Mouse (Mus musculus): ENCODE measurements around the gene Klhdc7b.

Gene Klhdc7b

GRCm38 (mm10) chr15:89374801-89375534 is 9.7 kb upstream of the Klhdc7b start:
- no peak for DNase-seq (ENCODE audit: low read depth, low spot score)

GRCm38 (mm10) chr15:89376040-89376439 is 8.7 kb upstream of the Klhdc7b start:
- no peak for DNase-seq (ENCODE audit: low read depth, low spot score)

GRCm38 (mm10) chr15:89376957-89377356 is 7.8 kb upstream of the Klhdc7b start, which contains the start of gene Tymp:
Gene Tymp, minus strand, starts transcription at chr15:89377039.
- DNase-seq (ENCODE audit: low read depth, low spot score), result no peak

- DNase-seq (ENCODE audit: low read depth, low spot score), result no peak
Measured at GRCm38 (mm10) chr15:89377362-89377761, 7.4 kb upstream of the Klhdc7b start.

GRCm38 (mm10) chr15:89377938-89378828 is 6.5 kb upstream of the Klhdc7b start:
- DNase-seq (ENCODE audit: low read depth, low spot score), result no peak

- DNase-seq (ENCODE audit: low read depth, low spot score), result no peak
Measured at GRCm38 (mm10) chr15:89378831-89379401, 5.8 kb upstream of the Klhdc7b start, which contains the start of gene Odf3b. Gene Odf3b, minus strand, starts transcription at chr15:89379282.

GRCm38 (mm10) chr15:89379429-89379828 is 5.3 kb upstream of the Klhdc7b start:
- DNase-seq (ENCODE audit: low read depth, low spot score), result no peak

GRCm38 (mm10) chr15:89387127-89387526 is 2.4 kb downstream of the Klhdc7b start:
- DNase-seq (ENCODE audit: low read depth, low spot score), result no peak

GRCm38 (mm10) chr15:89390081-89390480 is 5.4 kb downstream of the Klhdc7b start:
- no peak for DNase-seq (ENCODE audit: low read depth, low spot score)

- DNase-seq (ENCODE audit: low read depth, low spot score), result no peak
Measured at GRCm38 (mm10) chr15:89396883-89397282, 12.2 kb downstream of the Klhdc7b start.

GRCm38 (mm10) chr15:89398146-89398545 is 13.4 kb downstream of the Klhdc7b start:
- no peak for DNase-seq (ENCODE audit: low read depth, low spot score)

GRCm38 (mm10) chr15:89399716-89400115 is 15.0 kb downstream of the Klhdc7b start:
- no peak for DNase-seq (ENCODE audit: low read depth, low spot score)

- DNase-seq (ENCODE audit: low read depth, low spot score), result no peak
Measured at GRCm38 (mm10) chr15:89402471-89402870, 17.8 kb downstream of the Klhdc7b start.

GRCm38 (mm10) chr15:89404831-89405623 is 20.3 kb downstream of the Klhdc7b start:
- no peak for DNase-seq (ENCODE audit: low read depth, low spot score)

GRCm38 (mm10) chr15:89406691-89407090 is 22.0 kb downstream of the Klhdc7b start:
- no peak for DNase-seq (ENCODE audit: low read depth, low spot score)

GRCm38 (mm10) chr15:89410118-89410517 is 25.4 kb downstream of the Klhdc7b start, which contains the start of gene Syce3:
Gene Syce3, minus strand, starts transcription at chr15:89410503.
- no peak for DNase-seq (ENCODE audit: low read depth, low spot score)

GRCm38 (mm10) chr15:89415282-89415681 is 30.6 kb downstream of the Klhdc7b start:
- no peak for DNase-seq (ENCODE audit: low read depth, low spot score)

- DNase-seq (ENCODE audit: low read depth, low spot score), result no peak
Measured at GRCm38 (mm10) chr15:89421938-89422337, 37.2 kb downstream of the Klhdc7b start.

GRCm38 (mm10) chr15:89424621-89425020 is 39.9 kb downstream of the Klhdc7b start:
- DNase-seq (ENCODE audit: low read depth, low spot score), result no peak

- DNase-seq (ENCODE audit: low read depth, low spot score), result no peak
Measured at GRCm38 (mm10) chr15:89425711-89426121, 41.0 kb downstream of the Klhdc7b start, which contains the start of gene Cpt1b. Gene Cpt1b, minus strand, starts transcription at chr15:89425863.

GRCm38 (mm10) chr15:89426716-89427115 is 42.0 kb downstream of the Klhdc7b start:
- DNase-seq (ENCODE audit: low read depth, low spot score), result no peak
